Mouse (Mus musculus) inflammation-experienced regulatory T-cells, adult 6 months (primary cell): ENCODE data around the gene Fam71e1. TPM values are rescaled to one million over a fixed set of nuclear protein-coding genes. Genes with fewer than 3 reads are reported as not detected.
A peak's percentile ranks its signal among the peaks of the same experiment; 100 is the strongest.

ENCODE experiments used
- ATAC-seq: one replicate; pipeline ENCODE4 v1.8.0; 2017
- polyA plus RNA-seq, 3 experiments: library from polyadenylated mRNA; unstranded; fragments of 100-300 nt; shearing (Covaris generic); gene quantifications; one replicate each; pipeline ENCODE4 v1.2.1; 2017

The Fam71e1 gene
- polyA plus RNA-seq, 3 experiments from 2014 or later = 2.7 to 5.2 (median 3.9) TPM

DNA sequence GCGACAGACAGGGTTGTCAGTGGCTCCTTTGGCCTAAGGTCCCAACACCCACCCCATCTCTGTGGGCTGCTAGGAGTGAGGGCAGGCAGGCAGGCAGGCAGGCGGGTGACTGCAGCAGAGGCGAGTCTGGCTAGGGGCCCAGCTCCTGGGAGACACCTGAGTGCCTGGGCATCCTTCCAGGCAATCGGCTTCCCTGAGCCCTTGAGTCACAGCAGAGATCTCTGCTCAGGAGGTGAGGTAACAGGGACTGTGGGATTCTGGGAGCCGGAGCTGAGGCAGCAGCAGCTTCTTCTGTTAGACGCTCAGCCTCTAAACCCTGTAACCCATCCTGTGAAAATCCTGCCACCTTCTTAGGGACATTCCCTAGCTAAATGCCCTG, 40.2 kb downstream of the Fam71e1 start:
- no peak for ATAC-seq

GRCm38 (mm10) chr7:44537009-44537408, 40.6 kb downstream of the Fam71e1 start:
- ATAC-seq = no peak

- ATAC-seq = no peak
Observed at GRCm38 (mm10) chr7:44537496-44537895, 41.1 kb downstream of the Fam71e1 start.

DNA sequence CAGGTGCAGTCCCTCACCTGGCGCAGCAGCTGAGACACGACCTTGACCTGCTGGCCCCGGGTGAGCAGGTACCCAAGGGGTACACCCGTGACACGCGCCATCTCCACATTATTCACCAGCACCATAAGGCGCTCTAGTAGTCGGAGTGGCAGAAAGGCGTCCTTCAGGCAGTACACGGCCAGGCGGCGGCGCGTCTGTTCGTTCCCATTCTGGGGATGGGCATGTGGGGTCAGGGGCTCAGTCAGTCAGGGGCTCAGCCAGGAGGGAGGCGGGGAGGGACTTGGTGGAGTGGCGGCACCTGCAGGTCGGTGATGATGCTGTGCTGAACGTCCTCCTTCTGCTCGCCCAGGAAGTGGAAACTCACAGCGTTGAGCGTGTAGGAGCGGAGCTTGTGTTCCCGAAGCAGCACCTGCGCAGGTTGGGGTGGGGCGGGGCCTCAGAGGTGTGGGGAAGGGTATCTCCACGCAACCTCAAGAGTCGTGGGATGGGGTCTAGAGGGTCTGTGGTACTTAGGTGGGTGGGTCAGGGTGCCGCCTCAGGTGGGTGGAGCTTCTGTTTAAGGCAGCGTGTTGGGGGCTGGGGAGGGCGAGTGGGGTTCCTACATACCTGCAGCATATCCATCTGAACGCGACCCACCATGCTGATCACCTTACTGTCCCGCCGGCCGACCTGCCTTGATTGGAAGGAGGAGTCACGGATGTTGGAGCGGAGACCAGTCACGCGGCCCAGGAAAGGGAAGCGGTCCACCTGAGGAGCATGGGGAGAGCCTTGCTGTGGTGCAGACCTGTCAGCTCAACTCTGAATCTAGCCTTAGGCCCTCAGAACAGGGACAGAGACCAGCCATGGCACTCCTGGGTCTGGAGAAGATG, 42.6 kb downstream of the Fam71e1 start:
- no peak for ATAC-seq

- no peak for ATAC-seq
Observed at GRCm38 (mm10) chr7:44542555-44542954, 46.2 kb downstream of the Fam71e1 start.

GRCm38 (mm10) chr7:44543071-44543470, 46.7 kb downstream of the Fam71e1 start:
- ATAC-seq = no peak

DNA sequence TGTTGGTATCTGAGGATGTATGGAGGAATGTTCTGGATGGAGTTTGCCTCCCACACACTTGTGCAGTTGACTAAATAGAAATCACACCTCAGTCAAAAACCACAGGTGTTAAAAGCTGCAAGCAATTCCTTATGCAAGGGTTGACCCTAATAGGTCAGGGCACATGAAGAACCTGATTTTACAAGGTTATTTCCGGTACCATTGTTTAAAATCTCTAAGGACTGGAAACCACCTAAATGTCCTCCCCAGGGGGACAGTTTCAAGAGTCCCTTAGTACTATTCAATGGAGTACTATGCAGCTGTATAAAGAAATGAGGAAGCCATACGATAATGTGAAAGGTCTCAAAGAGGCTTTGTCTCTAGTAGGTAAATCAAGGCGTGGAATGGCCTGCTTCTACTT, 49.9 kb downstream of the Fam71e1 start:
- ATAC-seq = no peak

DNA sequence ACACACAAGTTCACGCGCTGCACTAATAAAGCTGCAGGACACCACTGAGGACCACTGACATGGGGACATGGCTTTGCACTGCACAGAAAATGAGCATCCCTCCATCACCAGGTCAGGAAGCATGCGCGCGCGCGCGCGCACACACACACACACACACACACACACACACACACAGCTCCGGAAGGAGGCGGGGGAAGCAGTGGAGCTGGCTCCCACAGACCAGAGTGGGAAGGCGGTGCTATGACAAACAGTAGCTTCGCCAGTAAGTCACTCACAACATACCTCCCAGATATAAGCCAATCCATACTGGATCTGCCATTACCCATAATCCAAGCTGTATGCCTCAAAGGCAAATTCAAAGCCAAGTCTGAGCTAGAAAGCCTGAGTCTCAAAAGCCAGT, 50.7 kb downstream of the Fam71e1 start:
- ATAC-seq = no peak

- no peak for ATAC-seq
Observed at GRCm38 (mm10) chr7:44547725-44548124, 51.3 kb downstream of the Fam71e1 start.

GRCm38 (mm10) chr7:44548497-44549087, 52.2 kb downstream of the Fam71e1 start, which contains the start of gene Pold1:
Pold1 (minus strand) TSS chr7:44548849.
- ATAC-seq = peak; percentile 95

DNA sequence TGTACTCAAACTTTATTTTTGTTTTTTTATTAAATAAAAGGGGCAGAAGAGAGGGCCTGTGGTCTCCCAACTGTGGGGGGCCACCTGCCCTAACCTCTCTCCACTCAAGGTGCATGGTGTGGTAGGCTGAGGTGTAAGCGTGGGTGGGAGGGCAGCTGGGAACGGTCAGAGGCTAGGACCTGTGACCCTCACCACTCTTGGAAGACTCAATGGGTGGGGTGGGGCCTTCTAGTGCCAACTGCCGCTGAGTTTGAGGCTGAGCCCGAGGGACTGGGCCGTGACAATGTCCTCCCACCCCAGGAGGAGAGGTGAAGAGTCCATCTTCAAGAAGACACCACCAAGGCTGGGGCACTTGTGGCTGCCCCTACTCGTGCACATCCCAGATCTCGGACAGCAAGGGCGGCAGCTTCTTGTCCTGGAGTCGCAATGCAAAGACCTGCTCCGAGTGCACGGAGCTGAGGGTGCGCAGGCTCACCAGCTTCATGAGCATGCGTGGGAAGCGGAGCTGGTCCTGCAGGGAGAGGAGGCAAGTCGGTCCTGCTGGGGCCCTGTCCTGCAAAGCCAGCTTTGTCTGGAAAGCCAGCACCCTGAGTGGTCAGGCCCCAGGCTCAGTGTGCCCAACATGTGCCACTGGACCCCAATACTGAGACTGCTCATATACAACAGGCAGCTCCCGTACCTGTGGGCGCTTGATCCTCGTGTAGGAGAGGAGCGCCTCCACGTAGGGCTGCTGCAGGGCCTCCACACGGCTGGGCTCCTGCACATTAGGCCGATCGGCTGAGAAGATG, 53.4 kb downstream of the Fam71e1 start:
- no peak for ATAC-seq

DNA sequence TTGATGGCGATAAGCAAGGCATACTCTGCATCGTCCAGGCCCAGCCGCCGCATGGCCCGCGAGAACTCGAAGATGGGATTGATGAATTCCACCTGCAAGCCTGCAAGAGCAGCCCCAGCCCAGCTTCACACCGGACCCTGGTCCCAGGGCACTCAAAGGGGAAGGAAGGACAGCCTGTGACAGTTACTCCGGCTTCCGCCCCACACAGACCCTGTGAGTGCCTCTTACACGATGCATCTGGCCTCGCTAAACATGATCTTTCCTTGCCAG, 54.0 kb downstream of the Fam71e1 start:
- no peak for ATAC-seq

Other genes starting within 250 kb of the Fam71e1 start
- gene 1700028J19Rik, start 249.9 kb upstream of the Fam71e1 start, polyA plus RNA-seq = 1 to 10 TPM; 1.3 to 2.5 (median 1.6) TPM
- 100 to 1,000 TPM in 1 of 3 experiments, 10 to 100 TPM in 2; 47.7 to 133 (median 97.4) TPM for gene 2410002F23Rik, start 249.9 kb upstream of the Fam71e1 start, polyA plus RNA-seq
- gene Acp4, start 239.2 kb upstream of the Fam71e1 start, polyA plus RNA-seq = not detected
- gene Gm15517, start 235.1 kb upstream of the Fam71e1 start, polyA plus RNA-seq = not detected
- under 1 TPM; 0.28 to 0.62 (median 0.34) TPM for gene Clec11a, start 189.7 kb upstream of the Fam71e1 start, polyA plus RNA-seq
- gene Shank1, start 186.3 kb upstream of the Fam71e1 start, polyA plus RNA-seq = under 1 TPM; 0.15 to 0.62 (median 0.20) TPM
- not detected for gene Syt3, start 112.5 kb upstream of the Fam71e1 start, polyA plus RNA-seq
- gene 1700008O03Rik, start 110.8 kb upstream of the Fam71e1 start, polyA plus RNA-seq = not detected
- not detected for gene Lrrc4b, start 67.6 kb upstream of the Fam71e1 start, polyA plus RNA-seq
- not detected for gene Aspdh, start 31.2 kb upstream of the Fam71e1 start, polyA plus RNA-seq
- 10 to 100 TPM; 46.9 to 62.6 (median 47.0) TPM for gene Josd2, start 28.6 kb upstream of the Fam71e1 start, polyA plus RNA-seq
- 10 to 100 TPM; 21.0 to 22.5 (median 22.3) TPM for gene Emc10, start 52 bp upstream of the Fam71e1 start, polyA plus RNA-seq
- not detected for gene Mybpc2, start 28.1 kb downstream of the Fam71e1 start, polyA plus RNA-seq
- gene Spib, start 35.5 kb downstream of the Fam71e1 start, polyA plus RNA-seq = 1 to 10 TPM in 1 of 3 experiments, under 1 TPM in 2; 0.17 to 2.1 (median 0.86) TPM
- gene Pold1, start 52.3 kb downstream of the Fam71e1 start, polyA plus RNA-seq = 10 to 100 TPM; 21.0 to 32.4 (median 21.4) TPM
- gene Nr1h2, start 57.4 kb downstream of the Fam71e1 start, polyA plus RNA-seq = 10 to 100 TPM; 43.0 to 52.2 (median 49.9) TPM
- 1 to 10 TPM; 1.3 to 7.7 (median 3.2) TPM for gene Napsa, start 75.8 kb downstream of the Fam71e1 start, polyA plus RNA-seq
- gene Kcnc3, start 94.1 kb downstream of the Fam71e1 start, polyA plus RNA-seq = not detected
- not detected for gene Myh14, start 174.3 kb downstream of the Fam71e1 start, polyA plus RNA-seq
- not detected for gene Izumo2, start 212.2 kb downstream of the Fam71e1 start, polyA plus RNA-seq